Mouse (Mus musculus): Measurements from ENCODE around the gene Dtx3.
A peak's percentile ranks its signal among the peaks of the same experiment; 100 is the strongest.

Gene Dtx3

GRCm38 (mm10) chr10:127185506-127185905, 10.0 kb downstream of the Dtx3 start:
- DNase-seq (ENCODE audit: low spot score) = no peak

- no peak for DNase-seq (ENCODE audit: low spot score)
These were observed 10.4 kb downstream of the Dtx3 start for GRCm38 (mm10) chr10:127185101-127185500.

- no peak for DNase-seq (ENCODE audit: low spot score)
These were observed 11.8 kb downstream of the Dtx3 start for GRCm38 (mm10) chr10:127183759-127184158.

GRCm38 (mm10) chr10:127182624-127183023, 12.9 kb downstream of the Dtx3 start:
- no peak for DNase-seq (ENCODE audit: low spot score)

GRCm38 (mm10) chr10:127181566-127181965, 14.0 kb downstream of the Dtx3 start:
- no peak for DNase-seq (ENCODE audit: low spot score)

- no peak for DNase-seq (ENCODE audit: low spot score)
These were observed 14.9 kb downstream of the Dtx3 start for GRCm38 (mm10) chr10:127180695-127181047.

- DNase-seq (ENCODE audit: low spot score) = no peak
These were observed 15.4 kb downstream of the Dtx3 start, which contains the start of gene Slc26a10 for GRCm38 (mm10) chr10:127179871-127180694. TSS of gene Slc26a10 (minus strand) at chr10:127180645.

GRCm38 (mm10) chr10:127178286-127179027, 17.1 kb downstream of the Dtx3 start:
- no peak for DNase-seq (ENCODE audit: low spot score)

GRCm38 (mm10) chr10:127177719-127178118, 17.8 kb downstream of the Dtx3 start:
- DNase-seq (ENCODE audit: low spot score) = peak; percentile 67

GRCm38 (mm10) chr10:127177235-127177634, 18.3 kb downstream of the Dtx3 start:
- no peak for DNase-seq (ENCODE audit: low spot score)

GRCm38 (mm10) chr10:127176756-127177155, 18.8 kb downstream of the Dtx3 start:
- DNase-seq (ENCODE audit: low spot score) = no peak

- DNase-seq (ENCODE audit: low spot score) = no peak
These were observed 19.3 kb downstream of the Dtx3 start for GRCm38 (mm10) chr10:127176228-127176627.

GRCm38 (mm10) chr10:127174170-127174569, 21.4 kb downstream of the Dtx3 start:
- no peak for DNase-seq (ENCODE audit: low spot score)

- DNase-seq (ENCODE audit: low spot score) = no peak
These were observed 22.1 kb downstream of the Dtx3 start for GRCm38 (mm10) chr10:127173148-127174065.

GRCm38 (mm10) chr10:127171631-127172200, 23.8 kb downstream of the Dtx3 start:
- DNase-seq (ENCODE audit: low spot score) = no peak

GRCm38 (mm10) chr10:127170837-127171272, 24.7 kb downstream of the Dtx3 start:
- DNase-seq (ENCODE audit: low spot score) = no peak

- DNase-seq (ENCODE audit: low spot score) = no peak
These were observed 25.5 kb downstream of the Dtx3 start for GRCm38 (mm10) chr10:127170002-127170401.

- DNase-seq (ENCODE audit: low spot score) = no peak
These were observed 27.8 kb downstream of the Dtx3 start for GRCm38 (mm10) chr10:127167614-127168192.

GRCm38 (mm10) chr10:127166771-127167613, 28.5 kb downstream of the Dtx3 start:
- DNase-seq (ENCODE audit: low spot score) = no peak

GRCm38 (mm10) chr10:127166404-127166715, 29.2 kb downstream of the Dtx3 start:
- no peak for DNase-seq (ENCODE audit: low spot score)
